Mouse (Mus musculus): ENCODE results near the gene Lifr.
A peak's percentile ranks its signal among the peaks of the same experiment; 100 is the strongest.

The Lifr gene

GRCm38 (mm10) chr15:7080916-7081626, 9.3 kb upstream of the Lifr start:
- no peak for DNase-seq (ENCODE audit: low read depth, low spot score)

DNA sequence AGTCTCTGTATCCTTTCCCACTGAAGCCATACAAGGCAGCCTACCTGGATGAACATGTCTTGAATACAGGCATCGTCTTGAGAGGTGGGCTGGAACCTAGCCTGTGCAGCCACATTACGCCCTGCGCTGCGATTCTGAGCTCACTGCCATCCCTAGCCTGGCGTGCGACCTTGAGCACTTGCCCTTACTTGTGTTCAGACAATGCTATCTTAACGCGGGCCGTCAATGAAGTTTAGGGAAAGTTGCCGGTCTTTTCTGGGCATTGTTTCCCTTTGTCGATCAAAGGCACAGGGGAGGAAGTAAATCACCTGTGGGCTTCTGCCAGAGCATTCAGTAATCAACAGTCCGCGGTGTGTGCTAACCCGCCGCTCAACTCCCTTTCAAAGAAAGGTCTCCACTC, 8.6 kb upstream of the Lifr start:
- DNase-seq (ENCODE audit: low read depth, low spot score), result no peak

GRCm38 (mm10) chr15:7082901-7083300, 7.5 kb upstream of the Lifr start:
- DNase-seq (ENCODE audit: low read depth, low spot score), result no peak

DNA sequence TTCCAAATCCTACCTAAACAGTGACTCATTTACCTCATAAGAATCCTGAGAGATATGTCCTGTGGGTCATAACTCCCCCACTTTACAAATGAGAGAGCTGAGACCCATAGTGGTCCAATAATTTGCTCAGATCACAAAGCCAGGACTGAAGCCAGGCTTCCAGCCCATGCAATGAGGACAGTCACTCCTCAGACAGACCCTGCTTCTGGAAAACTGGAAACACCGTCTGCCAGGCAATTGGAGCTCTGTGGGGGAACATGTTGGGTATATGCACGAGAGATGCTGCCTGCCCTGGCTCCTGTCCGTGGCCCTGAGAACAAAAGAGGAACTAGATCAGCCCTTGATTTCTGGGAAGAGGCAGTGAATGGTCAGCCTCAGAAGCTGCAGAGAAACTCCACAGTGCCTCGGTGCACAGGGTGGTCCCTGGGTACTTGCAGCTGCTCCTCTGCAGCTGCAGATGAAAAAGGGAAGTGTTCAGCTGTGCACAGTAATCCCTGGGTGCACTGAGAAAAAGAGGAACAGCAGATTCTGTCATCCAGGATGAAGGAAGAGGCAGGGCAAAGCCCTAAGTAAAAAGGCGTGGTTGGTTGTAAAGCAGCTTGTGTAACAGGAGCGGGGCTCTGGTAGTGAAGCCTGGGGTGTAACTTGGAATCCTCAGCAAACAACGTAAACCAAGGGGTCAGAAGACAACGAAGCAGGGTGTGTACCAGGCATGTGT, 5.5 kb upstream of the Lifr start:
- no peak for DNase-seq (ENCODE audit: low read depth, low spot score)

- DNase-seq (ENCODE audit: low read depth, low spot score), result no peak
Measured at GRCm38 (mm10) chr15:7088691-7089090, 1.7 kb upstream of the Lifr start.

DNA sequence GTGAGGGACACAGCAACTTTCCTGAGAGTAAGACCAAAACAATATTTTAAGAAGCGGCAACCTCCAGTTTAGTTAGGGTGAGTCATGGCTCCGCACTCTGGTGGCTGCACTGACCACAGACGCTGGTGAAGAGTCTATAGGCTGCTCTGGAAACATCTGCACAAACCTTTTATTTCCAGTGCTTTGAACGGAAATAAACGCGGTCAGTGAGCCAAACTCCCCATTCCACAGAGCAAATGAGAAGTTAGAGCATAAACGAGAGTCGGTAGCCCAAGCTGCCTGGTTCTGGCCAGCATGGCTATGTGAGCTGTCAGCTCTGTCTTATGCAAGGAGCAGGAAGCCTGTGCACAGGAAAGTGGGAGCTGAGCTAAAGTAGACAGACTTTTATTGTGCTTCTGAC, 1.9 kb downstream of the Lifr start:
- DNase-seq (ENCODE audit: low read depth, low spot score), result peak; percentile 69

DNA sequence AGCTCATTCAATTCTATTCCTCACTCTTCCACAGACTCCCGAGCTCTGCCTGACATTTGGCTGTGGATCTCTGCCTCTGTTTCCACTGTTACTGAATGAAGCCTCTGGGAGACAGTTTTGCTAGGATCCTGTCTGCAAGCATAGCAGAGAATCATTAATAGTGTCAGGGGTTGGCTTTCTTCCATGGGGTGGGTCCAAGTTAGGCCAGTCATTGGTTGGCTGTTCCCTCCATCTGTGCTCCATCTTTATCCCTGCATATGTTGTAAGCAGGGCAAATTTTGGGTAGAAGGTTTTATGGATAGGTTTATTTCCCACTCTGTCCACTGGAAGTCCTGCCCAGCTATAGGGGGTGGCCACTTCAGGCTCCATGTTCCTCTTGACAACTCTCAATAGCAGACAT, 9.0 kb downstream of the Lifr start:
- no peak for DNase-seq (ENCODE audit: low read depth, low spot score)

DNA sequence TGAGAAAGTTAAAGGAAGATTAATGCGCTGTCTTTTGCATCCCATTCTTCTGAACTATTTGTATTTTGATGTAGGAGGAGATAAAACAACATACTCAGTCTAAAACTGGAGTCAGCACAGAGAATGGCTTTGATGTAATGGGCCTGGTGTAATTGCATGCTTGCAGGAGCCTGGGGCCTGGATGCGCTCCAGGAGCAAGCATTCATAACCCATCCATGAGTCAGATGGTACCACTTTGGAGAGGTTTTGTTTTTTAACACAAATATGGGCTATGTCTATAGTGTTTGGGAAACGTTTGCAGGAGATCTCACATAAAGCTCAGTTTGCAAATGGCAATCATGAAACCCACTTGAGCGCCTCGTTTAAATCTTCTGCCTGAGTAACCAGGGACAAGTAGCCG, 9.8 kb downstream of the Lifr start:
- peak; percentile 75 for DNase-seq (ENCODE audit: low read depth, low spot score)

DNA sequence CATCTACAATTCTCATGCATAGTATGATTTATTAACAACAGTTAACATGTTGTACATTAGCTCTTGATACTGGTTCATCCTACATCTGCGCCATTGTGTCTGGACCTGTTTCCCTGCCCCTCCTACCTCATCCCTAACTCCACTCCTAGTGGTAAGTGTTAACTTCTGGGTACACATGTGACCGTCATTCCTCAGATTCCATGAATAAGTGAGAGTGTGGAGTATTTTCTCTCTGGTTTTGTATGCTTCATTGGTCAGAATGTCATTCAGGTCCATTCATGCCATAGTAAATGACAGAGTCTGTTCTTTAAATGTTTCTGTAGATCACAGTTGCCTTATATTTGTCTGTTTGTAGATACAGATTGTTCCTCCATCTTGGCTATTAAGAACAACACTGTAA, 12.6 kb downstream of the Lifr start:
- DNase-seq (ENCODE audit: low read depth, low spot score), result no peak

- DNase-seq (ENCODE audit: low read depth, low spot score), result no peak
Measured at GRCm38 (mm10) chr15:7105224-7105623, 14.8 kb downstream of the Lifr start.

DNA sequence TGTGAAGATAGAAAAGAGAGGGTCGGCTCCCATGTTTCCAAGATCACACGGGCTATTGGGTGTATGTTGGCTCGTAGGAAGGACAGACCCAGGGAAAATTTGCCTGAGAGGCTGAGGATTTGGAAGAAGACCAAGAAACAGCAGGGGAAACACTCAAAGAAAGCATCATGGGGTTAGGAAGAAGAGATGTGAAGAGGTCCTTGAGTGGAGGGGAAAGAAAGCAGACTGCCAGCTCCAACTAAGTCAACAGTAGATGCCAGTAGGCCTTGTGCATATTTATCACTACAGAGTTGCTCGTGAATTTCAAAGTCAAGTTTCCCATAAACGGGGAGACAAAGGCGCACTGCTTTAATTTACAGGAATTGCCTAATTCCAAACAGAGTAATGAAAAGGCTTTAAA, 17.7 kb downstream of the Lifr start:
- no peak for DNase-seq (ENCODE audit: low read depth, low spot score)

GRCm38 (mm10) chr15:7112227-7112907, 22.0 kb downstream of the Lifr start:
- DNase-seq (ENCODE audit: low read depth, low spot score), result no peak

- no peak for DNase-seq (ENCODE audit: low read depth, low spot score)
Measured at GRCm38 (mm10) chr15:7113906-7114305, 23.5 kb downstream of the Lifr start.

DNA sequence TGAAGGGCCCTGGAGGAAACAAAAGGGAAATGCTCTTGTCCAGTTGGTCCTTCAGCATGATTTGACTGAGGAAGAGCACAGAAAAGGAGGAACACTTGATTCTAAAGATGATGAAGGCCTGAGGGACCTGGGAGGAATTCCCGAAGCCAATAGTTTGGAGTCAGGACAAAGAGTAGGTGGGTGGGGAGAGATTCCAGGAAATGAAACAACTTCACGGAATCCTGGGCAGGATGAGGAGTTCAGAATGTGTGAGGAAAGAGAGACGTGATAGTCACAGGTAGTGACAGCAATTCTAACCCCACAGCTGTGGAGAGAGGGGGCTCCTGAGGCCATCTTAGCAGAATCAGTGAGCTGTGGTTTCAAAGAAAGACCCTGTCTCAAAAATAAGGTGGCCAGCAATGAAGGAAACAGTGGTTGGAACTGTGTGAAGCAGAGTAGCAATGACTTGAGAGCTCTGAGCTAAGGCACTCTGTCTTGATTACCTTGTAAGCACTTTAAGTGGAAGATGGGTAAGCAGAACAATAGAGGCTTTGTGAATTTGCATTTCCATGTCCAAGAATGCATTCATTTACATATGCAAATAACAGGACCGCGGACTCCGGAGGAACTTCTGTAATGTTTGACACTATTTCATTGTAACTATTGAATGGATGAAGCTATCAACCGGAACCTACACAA, 25.1 kb downstream of the Lifr start:
- no peak for DNase-seq (ENCODE audit: low read depth, low spot score)

DNA sequence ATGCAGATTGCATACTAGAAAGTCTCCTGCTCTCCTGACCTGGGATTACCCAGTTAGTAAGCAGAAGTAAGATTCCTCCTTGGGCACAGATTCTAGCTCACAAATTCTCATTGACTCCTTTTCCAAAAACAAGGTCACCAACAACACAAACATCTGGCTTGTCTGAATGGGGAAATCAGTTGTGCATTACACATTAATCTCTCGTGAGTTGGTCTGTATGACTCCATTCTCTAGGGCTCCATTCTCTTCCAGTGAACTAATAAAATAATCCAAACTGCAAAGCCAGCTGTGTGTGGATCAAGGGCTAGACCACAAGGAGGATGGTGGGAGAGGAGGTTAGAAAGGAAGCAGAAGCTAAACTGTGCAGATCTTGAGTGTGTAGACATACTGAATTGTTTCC, 25.8 kb downstream of the Lifr start:
- DNase-seq (ENCODE audit: low read depth, low spot score), result no peak

DNA sequence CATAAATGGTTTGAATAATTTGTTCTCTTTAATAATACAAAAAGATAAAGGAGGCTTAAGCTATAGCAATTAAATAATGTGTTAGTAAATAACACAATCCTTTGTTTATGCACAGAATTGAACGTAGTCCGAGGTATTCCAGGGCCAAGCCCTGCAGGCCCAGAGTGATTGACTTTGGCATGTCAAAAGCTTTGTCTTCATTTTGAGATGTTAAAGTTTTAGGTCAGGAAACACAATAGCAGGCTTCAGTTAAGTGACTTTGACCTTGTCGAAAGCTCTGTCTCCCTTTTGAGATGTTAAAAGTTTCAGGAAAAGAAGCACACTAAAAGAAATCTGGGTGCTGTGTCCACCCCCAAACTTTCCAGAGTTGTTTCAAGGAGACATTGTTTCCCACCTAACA, 26.3 kb downstream of the Lifr start:
- no peak for DNase-seq (ENCODE audit: low read depth, low spot score)

GRCm38 (mm10) chr15:7117944-7118343, 27.5 kb downstream of the Lifr start:
- no peak for DNase-seq (ENCODE audit: low read depth, low spot score)

DNA sequence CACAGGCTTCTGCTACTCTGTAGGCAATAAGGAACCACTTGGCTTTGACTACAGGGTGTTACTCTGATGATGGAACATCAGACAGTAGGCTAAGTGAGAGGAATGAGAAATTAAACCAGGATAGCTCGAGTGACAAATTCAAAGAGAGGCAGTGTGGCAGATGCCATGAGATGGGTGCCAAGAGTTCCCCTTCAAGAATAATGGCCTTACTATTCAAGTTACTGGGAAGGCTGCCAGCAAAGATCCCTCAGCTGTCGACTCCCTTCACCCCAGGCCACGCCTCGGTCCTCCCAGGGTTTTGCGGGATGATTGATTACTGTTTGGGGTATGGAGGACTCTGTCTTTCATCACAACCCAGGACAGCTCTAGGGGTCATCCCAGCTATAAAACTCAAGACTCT, 28.4 kb downstream of the Lifr start:
- DNase-seq (ENCODE audit: low read depth, low spot score), result peak; percentile 85

DNA sequence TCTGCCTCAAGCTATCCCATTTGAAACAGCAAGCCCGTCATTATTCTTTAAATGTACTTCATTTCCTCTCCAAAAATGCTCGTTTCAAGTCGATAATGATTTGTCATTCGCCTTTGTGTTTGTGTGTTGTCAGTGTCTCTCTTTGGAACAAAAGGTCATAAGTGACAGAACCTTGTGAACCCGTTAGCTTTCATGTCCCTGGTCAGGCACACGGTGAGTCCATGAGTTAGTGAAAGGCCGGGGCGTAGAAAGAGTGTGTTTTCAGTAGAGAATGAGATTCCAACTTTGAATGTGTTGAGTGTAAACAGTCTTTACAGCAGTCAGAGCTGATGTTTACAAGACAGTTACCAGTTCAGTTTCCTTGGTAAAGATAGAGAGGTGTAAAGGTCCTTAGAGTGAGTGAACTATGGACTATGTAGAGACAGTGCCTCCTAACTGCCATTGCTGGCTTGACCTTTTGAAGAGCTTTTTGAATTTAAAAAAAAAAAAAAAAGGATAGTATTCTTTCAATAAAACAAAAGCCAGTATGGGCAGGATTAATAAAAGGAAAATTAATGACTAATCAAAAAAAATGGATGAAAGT, 29.6 kb downstream of the Lifr start:
- DNase-seq (ENCODE audit: low read depth, low spot score), result no peak

DNA sequence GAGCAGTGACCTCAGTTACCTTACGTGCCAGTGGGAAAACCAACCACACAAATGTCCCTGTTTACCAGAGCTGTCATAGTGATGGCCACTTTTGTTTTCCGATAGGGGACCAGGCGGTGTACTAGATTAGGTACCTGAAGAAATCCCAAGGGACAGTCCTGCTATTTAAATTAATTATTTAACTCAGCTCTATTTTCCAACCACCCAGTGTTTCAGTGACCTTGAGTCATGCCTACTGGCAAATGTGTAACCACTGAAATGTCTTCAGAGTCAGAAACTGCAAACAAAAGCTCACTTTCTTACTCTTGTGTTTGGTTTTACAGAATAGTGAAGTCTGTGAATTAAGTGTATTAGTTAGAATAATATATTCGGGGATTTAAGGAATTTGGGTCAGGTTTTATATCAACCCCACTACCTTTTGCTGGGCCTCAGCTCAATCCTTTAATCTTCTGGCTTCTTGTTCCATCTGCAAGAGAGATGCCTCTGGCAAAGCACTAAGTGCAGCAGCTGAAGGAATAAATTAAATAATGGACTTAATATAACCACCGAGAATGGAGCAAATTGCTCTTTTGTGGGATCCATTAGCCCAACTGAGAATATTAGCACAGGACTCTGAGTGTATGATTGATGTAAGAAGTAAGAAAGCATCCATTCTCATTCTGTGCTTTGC, 33.5 kb downstream of the Lifr start:
- DNase-seq (ENCODE audit: low read depth, low spot score), result no peak

DNA sequence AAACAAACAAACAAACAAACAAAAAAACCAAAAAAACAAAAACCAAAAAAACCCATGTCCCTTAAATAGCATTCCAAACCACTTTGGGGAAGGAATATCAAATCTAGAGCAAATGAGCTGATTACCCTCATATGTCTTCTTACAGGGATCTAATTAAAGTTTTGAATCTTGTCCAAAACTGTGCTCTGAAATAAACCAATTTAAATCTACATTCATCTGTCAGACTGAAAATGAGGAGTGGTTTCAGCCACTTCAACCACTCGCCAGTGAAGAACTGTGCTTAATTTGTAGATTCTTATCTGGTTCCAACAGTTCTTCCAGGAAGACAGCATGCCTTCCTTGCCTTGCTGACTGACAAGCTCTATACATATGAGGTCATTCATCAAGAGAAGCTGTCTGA, 35.8 kb downstream of the Lifr start:
- no peak for DNase-seq (ENCODE audit: low read depth, low spot score)

Data from 3T3-L1 (cell line).